Mouse (Mus musculus) gastrocnemius, postnatal 36 days (tissue): Measurements from ENCODE around the gene Pgm3. TPM values are rescaled to one million over a fixed set of nuclear protein-coding genes. Genes with fewer than 3 reads are reported as not detected.
A peak's percentile ranks its signal among the peaks of the same experiment; 100 is the strongest.

Experiments used
- DNase-seq, 2 experiments: peaks; one replicate each; pipeline ENCODE4 v3.0.0; 2022
- intact Hi-C: fragments of 180-260 bp; cut with DNase I; formaldehyde crosslinking; loops from one replicate; pipeline ENCODE4 v1.15.1; 2025
- total RNA-seq, 2 experiments: library from RNA; stranded (reverse); gene quantifications; 2 replicates each; pipeline ENCODE4 v1.2.3; 2021

The Pgm3 gene
- total RNA-seq, 2 experiments from 2014 or later: 3.3 to 4.1 TPM

- intact Hi-C loops: loop anchor here (5.0 to 10.0 kb wide), 2 partner anchors 104 to 826 kb away; partner anchors contain the start of genes Dop1a and Ibtk
- DNase-seq: no peak
Measured at GRCm38 (mm10) chr9:86570946-86571345, 696 bp downstream of the Pgm3 start.

DNA sequence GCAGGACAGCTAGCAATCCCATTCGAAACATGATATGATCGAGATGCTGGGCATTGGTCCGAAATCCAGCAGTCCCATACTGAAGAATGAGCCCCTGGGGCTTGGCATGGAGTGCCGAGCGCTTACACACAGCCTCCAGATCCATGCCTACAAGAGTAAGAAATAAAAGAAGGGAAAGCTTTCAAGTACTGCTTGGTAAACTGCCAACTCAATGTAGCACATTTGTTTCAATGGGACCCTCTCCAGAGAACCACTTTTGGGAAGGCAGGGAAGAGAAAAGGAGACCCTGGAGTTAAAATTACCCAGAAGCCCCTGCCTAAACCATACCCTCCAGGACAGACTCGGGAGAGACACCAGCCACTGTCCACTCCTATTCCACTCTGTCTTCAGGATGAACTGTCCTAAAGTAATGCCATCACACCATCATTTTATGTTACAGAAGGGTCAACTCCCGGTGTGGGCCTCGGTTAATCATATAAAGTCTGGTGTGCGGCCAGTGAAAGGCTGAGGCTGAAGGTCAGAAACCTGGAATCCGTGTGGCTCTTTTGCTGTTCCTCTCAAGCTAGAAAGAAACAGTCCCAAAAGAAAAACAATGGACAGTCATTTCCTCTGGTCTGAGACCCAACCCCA is 1.3 kb downstream of the Pgm3 start:
- DNase-seq: no peak
- intact Hi-C loops: loop anchor here (5.0 to 10.0 kb wide), 2 partner anchors 103 to 826 kb away; partner anchors contain the start of genes Dop1a and Ibtk

GRCm38 (mm10) chr9:86569314-86569910 is 2.2 kb downstream of the Pgm3 start:
- no peak for DNase-seq
- intact Hi-C loops: no loop called here

- intact Hi-C loops: no loop called here
- no peak for DNase-seq
Measured at GRCm38 (mm10) chr9:86560543-86560942, 11.1 kb downstream of the Pgm3 start.

DNA sequence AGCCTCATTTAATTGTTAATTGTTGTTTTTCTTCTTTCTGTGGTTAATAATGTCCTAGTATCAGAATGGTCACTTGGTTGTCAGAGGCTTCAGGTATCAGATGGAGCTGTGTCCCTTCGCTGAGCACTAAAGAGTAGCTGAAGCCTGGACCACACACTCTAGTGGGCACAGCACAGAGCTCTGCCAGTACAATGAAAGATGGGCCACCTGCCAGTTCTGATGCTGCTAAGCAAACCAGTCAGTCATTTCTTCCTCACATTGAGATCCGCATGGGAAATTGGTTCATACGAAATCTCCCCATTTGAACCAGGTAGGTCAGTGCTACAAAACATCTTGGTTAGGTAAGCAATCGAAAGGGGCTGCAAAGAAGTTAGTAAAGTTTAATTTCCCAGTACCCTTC is 17.0 kb downstream of the Pgm3 start:
- intact Hi-C loops: no loop called here
- DNase-seq: no peak

DNA sequence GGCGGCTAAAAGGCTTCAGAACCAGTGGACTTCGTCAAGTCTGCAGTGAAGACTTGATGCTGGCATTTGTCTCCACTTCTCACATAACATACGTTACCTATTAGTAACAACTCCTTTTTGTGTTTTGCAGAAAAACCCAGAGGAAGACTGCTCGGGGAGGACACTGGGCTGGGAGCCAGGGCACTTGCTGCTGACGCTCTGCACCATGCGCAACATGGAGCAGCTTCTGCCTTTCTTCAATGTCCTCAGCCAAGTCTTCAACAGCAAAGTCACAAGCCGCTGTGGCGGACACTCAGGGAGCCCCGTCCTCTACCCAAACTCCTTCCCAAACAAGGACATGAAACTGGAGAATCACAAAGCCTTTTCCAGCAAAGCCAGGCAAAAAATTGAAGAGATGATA is 17.8 kb downstream of the Pgm3 start:
- intact Hi-C loops: no loop called here
- DNase-seq: no peak

DNA sequence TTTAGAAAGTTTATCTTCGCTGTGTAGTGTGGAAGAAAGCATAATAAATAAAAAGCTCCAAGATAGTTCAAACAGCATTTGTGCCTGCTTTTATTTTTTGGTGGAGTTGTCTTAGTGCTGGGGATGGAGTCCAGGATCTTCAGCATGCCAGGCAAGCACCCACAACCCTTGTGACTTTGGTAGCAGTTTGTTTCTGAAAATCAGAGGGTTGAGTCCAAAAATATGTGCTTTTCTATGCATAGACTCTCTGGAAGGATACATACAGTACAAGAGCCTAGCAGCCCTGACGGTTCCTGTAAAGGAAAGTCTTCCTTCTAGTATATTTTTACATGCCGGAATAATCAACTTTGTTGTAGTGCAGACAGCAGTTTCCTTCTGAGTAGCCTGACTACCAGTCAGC is 20.9 kb downstream of the Pgm3 start:
- intact Hi-C loops: no loop called here
- no peak for DNase-seq

DNA sequence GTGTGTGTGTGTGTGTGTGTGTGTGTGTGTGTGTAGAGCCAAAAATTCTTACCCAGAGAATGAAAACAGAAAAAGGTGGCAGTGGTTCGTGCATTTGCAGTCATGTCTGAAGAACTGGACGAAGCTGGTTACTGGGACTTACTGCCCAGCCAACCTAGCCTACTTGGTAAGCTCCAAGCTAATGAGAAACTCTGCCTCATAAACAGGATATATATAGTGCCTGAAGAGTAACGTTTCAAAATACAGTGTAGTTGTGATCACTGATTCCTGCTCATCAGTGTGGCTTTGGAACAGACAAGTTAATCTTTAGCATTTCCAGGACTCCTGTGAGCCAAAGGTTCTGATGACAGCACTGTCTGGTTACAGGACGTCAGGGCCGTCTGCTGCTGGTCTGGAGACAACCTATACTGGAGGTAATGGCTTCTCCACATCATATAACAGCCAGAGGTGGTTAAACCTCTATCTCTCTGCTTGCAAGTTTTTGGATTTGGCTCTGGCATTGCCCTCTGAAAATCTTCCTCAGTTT is 21.9 kb downstream of the Pgm3 start:
- intact Hi-C loops: no loop called here
- DNase-seq: no peak

GRCm38 (mm10) chr9:86544559-86544958 is 27.1 kb downstream of the Pgm3 start:
- intact Hi-C loops: no loop called here
- no peak for DNase-seq

GRCm38 (mm10) chr9:86543451-86543850 is 28.2 kb downstream of the Pgm3 start:
- intact Hi-C loops: no loop called here

DNA sequence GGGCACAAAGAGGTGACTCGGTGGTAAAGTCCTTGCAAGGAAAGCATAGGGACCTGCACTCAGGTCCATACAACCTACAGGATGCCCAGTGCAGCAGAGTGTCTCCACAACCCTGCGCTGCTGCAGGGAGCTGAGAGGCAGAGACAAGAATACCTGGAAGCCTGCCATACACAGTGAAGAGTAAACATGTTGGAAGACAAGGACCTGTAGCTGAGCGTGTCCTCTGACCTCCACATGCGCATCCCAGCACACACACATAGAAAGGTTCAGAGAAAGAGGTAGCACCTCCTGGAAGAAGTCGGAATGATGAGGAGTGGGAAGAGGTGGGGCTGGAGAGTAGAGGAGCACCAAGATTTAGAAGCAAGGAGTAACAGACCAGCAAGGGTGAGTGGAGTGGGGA is 37.6 kb downstream of the Pgm3 start:
- intact Hi-C loops: no loop called here
- DNase-seq: no peak

More at GRCm38 (mm10) chr9:86543451-86543850, 28.2 kb downstream of the Pgm3 start:
- no peak for DNase-seq

DNA sequence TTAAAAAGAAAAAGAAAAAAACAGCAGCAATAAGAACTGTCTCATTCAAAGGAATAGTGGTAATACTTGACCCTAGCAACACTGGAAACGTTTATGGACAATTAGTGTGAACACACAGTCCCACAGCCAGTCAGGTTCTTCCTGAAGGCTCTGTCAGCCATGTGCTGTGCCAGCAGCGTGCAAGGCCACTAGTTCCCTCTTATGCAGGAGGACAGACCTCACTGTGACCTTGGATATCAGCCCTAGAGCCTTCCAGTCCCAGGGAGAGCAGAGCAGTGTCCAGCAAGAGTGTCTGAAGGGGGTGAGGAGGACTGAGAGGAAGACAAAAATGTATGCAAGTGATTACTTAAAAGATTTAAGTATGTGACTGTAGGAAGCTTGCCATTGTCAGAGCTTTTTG is 46.0 kb downstream of the Pgm3 start:
- intact Hi-C loops: no loop called here

DNA sequence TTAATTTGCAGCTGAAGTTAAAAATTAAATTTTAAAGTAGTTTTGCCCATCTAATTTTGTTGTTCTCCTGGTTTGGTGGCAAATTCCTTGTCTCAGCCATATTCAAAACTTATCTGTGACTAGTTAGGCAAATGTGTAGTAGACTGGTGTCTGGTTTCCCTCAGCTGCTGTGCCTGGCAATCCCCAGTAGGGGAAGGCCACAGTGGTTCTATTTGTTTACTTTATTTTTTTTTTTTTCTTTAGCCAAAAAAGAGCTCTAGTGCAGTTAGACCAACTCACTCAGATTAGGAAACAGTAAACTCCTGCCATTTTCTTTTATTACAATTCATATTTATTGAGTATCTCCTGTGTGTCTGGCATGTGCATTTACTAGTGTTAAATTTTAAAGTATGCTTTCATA is 49.3 kb downstream of the Pgm3 start:
- intact Hi-C loops: no loop called here
- DNase-seq: no peak

More for the DNA sequence above, 46.0 kb downstream of the Pgm3 start:
- DNase-seq: no peak

DNA sequence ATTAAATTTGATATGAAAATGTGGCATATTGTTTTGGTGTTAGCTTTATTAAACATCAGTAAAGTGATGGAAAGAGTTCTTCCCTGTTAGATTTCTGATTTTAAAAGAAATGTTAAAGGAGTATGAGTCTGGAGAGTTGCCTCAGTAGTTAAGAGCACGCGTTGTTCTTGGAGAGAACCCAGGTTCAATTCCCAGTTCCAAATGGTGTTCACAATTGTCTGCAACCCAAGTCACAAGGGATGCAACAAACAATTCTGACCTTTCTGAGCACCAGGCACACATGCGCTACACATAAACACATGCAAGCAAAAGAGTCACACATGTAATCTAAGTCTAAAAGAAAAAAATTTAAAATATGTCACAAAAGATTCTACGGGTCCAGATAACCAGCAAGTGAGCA is 56.8 kb downstream of the Pgm3 start:
- no peak for DNase-seq
- intact Hi-C loops: no loop called here

DNA sequence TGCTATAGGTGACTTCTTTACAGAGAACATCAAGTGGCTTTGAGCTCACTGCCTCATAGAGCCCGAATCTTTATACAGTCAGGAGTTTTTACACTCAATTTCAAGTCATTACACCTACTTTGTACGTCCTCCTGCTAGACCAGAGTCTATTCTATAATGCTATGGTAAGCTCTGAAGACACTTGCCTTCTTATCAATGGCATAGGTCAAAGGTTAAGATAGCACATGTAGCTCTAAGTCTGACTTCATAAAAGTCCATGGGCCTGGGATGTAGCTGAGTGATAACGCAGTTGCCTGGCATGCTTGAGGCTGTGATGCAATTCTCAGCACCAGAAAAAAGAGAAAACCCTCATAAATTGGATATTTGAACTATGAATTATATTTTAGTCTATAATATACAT is 57.3 kb downstream of the Pgm3 start:
- intact Hi-C loops: no loop called here
- DNase-seq: no peak

- intact Hi-C loops: no loop called here
- DNase-seq: peak in 1 of 2 experiments; percentile 4
Measured at GRCm38 (mm10) chr9:86513733-86514132, 57.9 kb downstream of the Pgm3 start.

DNA sequence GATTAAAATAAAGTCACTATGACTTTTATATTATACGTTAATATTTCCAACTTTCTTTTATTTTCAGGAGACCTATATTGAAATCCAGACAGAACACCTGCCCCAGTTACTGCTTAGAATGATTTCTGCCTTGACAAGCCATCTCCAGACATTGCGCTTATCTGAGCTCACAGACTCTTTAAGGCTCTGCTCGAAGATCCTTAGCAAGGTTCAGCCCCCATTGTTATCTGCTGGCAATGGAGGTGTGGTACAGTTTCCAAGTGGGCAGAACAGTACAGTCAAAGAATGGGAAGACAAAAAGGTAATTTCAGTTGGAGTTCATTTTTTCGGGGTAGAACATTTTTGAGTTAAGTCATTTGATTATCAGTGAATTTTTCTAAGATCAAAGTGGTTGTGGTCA is 64.2 kb downstream of the Pgm3 start:
- intact Hi-C loops: no loop called here
- DNase-seq: no peak

Other genes starting within 250 kb of the Pgm3 start
- gene Ube2cbp, start 106.9 kb downstream of the Pgm3 start, total RNA-seq: 1 to 10 TPM; 2.6 to 2.8 TPM
- gene Dop1a, start 104.7 kb downstream of the Pgm3 start, total RNA-seq: 10 to 100 TPM in 1 of 2 experiments, 1 to 10 TPM in 1; 9.1 to 10.1 TPM
- gene Rwdd2a, start 149 bp upstream of the Pgm3 start, total RNA-seq: under 1 TPM in 1 of 2 experiments, not detected in 1; 0.32 TPM
- 100 to 1,000 TPM; 139 to 175 TPM for gene Me1, start 124.1 kb upstream of the Pgm3 start, total RNA-seq
- under 1 TPM in 1 of 2 experiments, not detected in 1; 0.10 TPM for gene Prss35, start 171.8 kb upstream of the Pgm3 start, total RNA-seq